Mouse (Mus musculus) right cerebral cortex, adult 18-20 months (tissue): ENCODE measurements around the gene Rbm4.

Source experiments
- DNase-seq: peaks from one replicate; pipeline ENCODE4 v3.0.0; 2022; ENCODE audit warnings: mixed read lengths

The Rbm4 gene

DNA sequence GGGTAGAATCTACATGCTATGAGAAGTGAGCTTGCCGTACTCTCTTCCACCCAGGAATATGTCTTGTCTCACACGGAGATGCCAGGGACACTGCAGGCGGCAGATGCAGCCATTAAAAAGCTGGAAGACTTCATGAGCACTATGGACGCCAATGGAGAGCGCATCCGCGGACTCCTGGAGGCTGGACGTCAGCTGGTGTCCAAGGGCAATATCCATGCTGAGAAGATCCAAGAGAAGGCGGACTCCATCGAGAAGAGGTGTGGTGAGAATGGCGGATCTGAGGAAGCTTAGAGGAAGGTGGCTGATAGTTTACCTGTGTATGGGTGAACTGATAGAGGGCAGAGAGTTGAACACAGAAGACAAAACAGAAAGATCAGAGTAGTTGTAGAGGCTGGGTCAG, 54.6 kb downstream of the Rbm4 start:
- DNase-seq: no peak

DNA sequence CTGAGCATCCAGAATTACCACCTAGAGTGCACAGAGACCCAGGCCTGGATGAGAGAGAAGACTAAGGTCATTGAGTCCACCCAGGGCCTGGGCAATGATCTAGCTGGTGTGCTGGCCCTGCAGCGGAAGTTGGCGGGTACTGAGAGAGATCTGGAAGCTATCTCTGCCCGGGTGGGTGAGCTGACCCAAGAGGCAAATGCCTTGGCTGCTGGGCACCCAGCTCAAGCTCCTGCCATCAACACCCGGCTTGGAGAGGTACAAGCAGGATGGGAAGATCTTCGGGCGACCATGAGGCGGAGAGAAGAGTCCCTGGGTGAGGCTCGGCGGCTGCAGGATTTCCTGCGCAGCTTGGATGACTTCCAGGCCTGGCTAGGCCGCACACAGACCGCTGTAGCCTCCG, 55.8 kb downstream of the Rbm4 start:
- no peak for DNase-seq
